Mouse (Mus musculus): ENCODE measurements at regions not wholly inside any gene's neighbourhood (a gene's known extent, or its start where the extent isn't known, plus 50 kb on each side); places are given as distances from the start of the nearest gene placed in this dataset.
"Not testable (repeated sequence)": the region's sequence is repeated elsewhere in the genome, so short reads cannot be mapped to it uniquely, and the experiment has no call there.

- H3K4me1 ChIP-seq: no peaks in the 10 kb centered on the region
- no peaks in the 10 kb centered on the region for H3K9me3 ChIP-seq
- H3K36me3 ChIP-seq: no peaks in the 10 kb centered on the region
- H3K4me2 ChIP-seq: no peak overlapping the region
- no peaks in the 10 kb centered on the region for H3K27me3 ChIP-seq
- H3K27ac ChIP-seq: no peak overlapping the region
- WGBS: 83% methylated on average over 2 of the region's 2 CpGs
- no peak overlapping the region for H3K9ac ChIP-seq
- no peak for ATAC-seq (ENCODE audit: insufficient number of reproducible peaks, low FRiP score, low TSS enrichment, low read depth)
- H3K4me3 ChIP-seq: no peak overlapping the region
Observed at GRCm38 (mm10) chr12:119527760-119528159, 213.7 kb downstream of the Macc1 start.

GRCm38 (mm10) chr12:119548376-119548775 is 234.3 kb downstream of the Macc1 start:
- not testable (repeated sequence) for H3K4me1 ChIP-seq; H3K4me2 ChIP-seq; H3K4me3 ChIP-seq; H3K9me3 ChIP-seq; H3K36me3 ChIP-seq; H3K27ac ChIP-seq; H3K27me3 ChIP-seq; H3K9ac ChIP-seq; ATAC-seq (ENCODE audit: insufficient number of reproducible peaks, low FRiP score, low TSS enrichment, low read depth)
- 74% methylated on average over 2 of the region's 2 CpGs for WGBS

- Histone ChIP-seq H3K4me3 (no peak overlapping the region), H3K9ac (no peak overlapping the region), H3K4me2 (no peak overlapping the region), H3K27ac (peak overlapping the region; percentile 27; the same call in 1 of the 2 replicates), H3K27me3 (no peaks in the 10 kb centered on the region), H3K4me1 (peaks cover 5% of the 10 kb centered on the region; the same call in 1 of the 2 replicates), H3K36me3 (no peaks in the 10 kb centered on the region), H3K9me3 (0 out of 2 replicates have a peak, but pooled peaks cover 4% of the 10 kb centered on the region)
- ATAC-seq (ENCODE audit: insufficient number of reproducible peaks, low FRiP score, low TSS enrichment, low read depth): peak; percentile 79; the same call in 1 of the 2 replicates
- 11% methylated on average over 3 of the region's 3 CpGs for WGBS
Observed at GRCm38 (mm10) chr12:119576690-119577089, 262.6 kb downstream of the Macc1 start.

GRCm38 (mm10) chr12:119577280-119577679 is 263.2 kb downstream of the Macc1 start:
- no peak overlapping the region for H3K4me2 ChIP-seq
- H3K27me3 ChIP-seq: no peaks in the 10 kb centered on the region
- 0 out of 2 replicates have a peak, but pooled peaks cover under 1% of the 10 kb centered on the region for H3K9me3 ChIP-seq
- no peak for ATAC-seq (ENCODE audit: insufficient number of reproducible peaks, low FRiP score, low TSS enrichment, low read depth)
- H3K9ac ChIP-seq: no peak overlapping the region
- H3K4me3 ChIP-seq: no peak overlapping the region
- no peaks in the 10 kb centered on the region for H3K36me3 ChIP-seq
- no peak overlapping the region for H3K27ac ChIP-seq
- peaks cover 5% of the 10 kb centered on the region; the same call in 1 of the 2 replicates for H3K4me1 ChIP-seq

GRCm38 (mm10) chr12:119601361-119601760 is 287.3 kb downstream of the Macc1 start:
- Histone ChIP-seq H3K4me1 (no peaks in the 10 kb centered on the region), H3K36me3 (no peaks in the 10 kb centered on the region), H3K9ac (no peak overlapping the region), H3K27ac (no peak overlapping the region), H3K9me3 (no peaks in the 10 kb centered on the region), H3K4me3 (no peak overlapping the region), H3K27me3 (no peaks in the 10 kb centered on the region), H3K4me2 (no peak overlapping the region)
- no peak for ATAC-seq (ENCODE audit: insufficient number of reproducible peaks, low FRiP score, low TSS enrichment, low read depth)

- no peak for ATAC-seq (ENCODE audit: insufficient number of reproducible peaks, low FRiP score, low TSS enrichment, low read depth)
- Histone ChIP-seq H3K4me1 (no peaks in the 10 kb centered on the region), H3K36me3 (no peaks in the 10 kb centered on the region), H3K4me2 (no peak overlapping the region), H3K9ac (no peak overlapping the region), H3K9me3 (no peaks in the 10 kb centered on the region), H3K27ac (no peak overlapping the region), H3K4me3 (no peak overlapping the region), H3K27me3 (no peaks in the 10 kb centered on the region)
- 76% methylated on average over 1 of the region's 1 CpGs for WGBS
Observed at GRCm38 (mm10) chr12:119624238-119624637, 310.2 kb downstream of the Macc1 start.

GRCm38 (mm10) chr12:119655366-119655765 is 290.3 kb upstream of the Tmem196 start:
- no peaks in the 10 kb centered on the region for H3K36me3 ChIP-seq
- H3K27me3 ChIP-seq: no peaks in the 10 kb centered on the region
- no peak overlapping the region for H3K4me2 ChIP-seq
- no peaks in the 10 kb centered on the region for H3K9me3 ChIP-seq
- no peaks in the 10 kb centered on the region for H3K4me1 ChIP-seq
- H3K9ac ChIP-seq: no peak overlapping the region
- H3K27ac ChIP-seq: no peak overlapping the region
- no peak for ATAC-seq (ENCODE audit: insufficient number of reproducible peaks, low FRiP score, low TSS enrichment, low read depth)
- WGBS: 68% methylated on average over 2 of the region's 2 CpGs
- no peak overlapping the region for H3K4me3 ChIP-seq

Measured in limb, embryonic 15.5 days (tissue).